8 mouse cellular contexts compared by ENCODE assay signal in genomic region chr10:45066131-45066930, GRCm38 (mm10). TPM values are rescaled to one million over a fixed set of nuclear protein-coding genes. Genes with fewer than 3 reads are reported as not detected.
DNase-seq lines count a peak whose midpoint lies in the region; ATAC-seq lines count a peak whose summit lies in the region.

No protein-coding gene starts in this region.

- H3K4me3 ChIP-seq in intestine, embryonic 15.5 days (replicated peaks): peak overlapping the region; percentile 88

- no peaks in the 10 kb centered on the region for H3K9me3 ChIP-seq in intestine, embryonic 15.5 days

- no peaks in the 10 kb centered on the region for H3K27me3 ChIP-seq in intestine, embryonic 15.5 days (replicated peaks)

- ATAC-seq in intestine, embryonic 15.5 days: no peak; the same call in 1 of the 2 replicates
- peak; percentile 38; the same call in 1 of the 2 replicates for ATAC-seq in monocyte, adult 5-6 weeks (replicated peaks; ENCODE audit: insufficient number of reproducible peaks, low FRiP score, low TSS enrichment, poor library complexity, severe bottlenecking)

- peak overlapping the region; percentile 66 for H3K4me2 ChIP-seq in intestine, embryonic 15.5 days (replicated peaks)

- no peaks in the 10 kb centered on the region for H3K36me3 ChIP-seq in intestine, embryonic 15.5 days

- peaks cover 16% of the 10 kb centered on the region for H3K4me1 ChIP-seq in intestine, embryonic 15.5 days (replicated peaks)

- peak; percentile 28 for DNase-seq in left cerebral cortex, postnatal 4 days
- no peak for DNase-seq in left cerebral cortex, postnatal 10 days (ENCODE audit: extremely low spot score in 1 of 2, low spot score in 2 of 2)
- DNase-seq in R1 (ENCODE audit: low read depth, low spot score): peak; percentile 75
- peak; percentile 48 for DNase-seq in embryo, embryonic 10.5 days (ENCODE audit: low spot score)
- DNase-seq in gastrocnemius, adult 18-20 months (ENCODE audit: low spot score): no peak
- no peak for DNase-seq in kidney, postnatal 25 days

- WGBS in intestine, embryonic 15.5 days: 12% methylated on average over 12 of the region's 12 CpGs

- peak overlapping the region; percentile 92 for H3K9ac ChIP-seq in intestine, embryonic 15.5 days

- intact Hi-C loops in left cerebral cortex, postnatal 4 days (cut with DNase I): no loop called here
- intact Hi-C loops in left cerebral cortex, postnatal 10 days (cut with DNase I): no loop called here

- peak overlapping the region; percentile 81 for H3K27ac ChIP-seq in intestine, embryonic 15.5 days

RNA-seq across cellular contexts. Expression of gene Prep, which starts 0.7 kb away (rescaled TPM):
- total RNA-seq in left cerebral cortex, postnatal 4 days (2021): 10 to 100 TPM; 22.9 to 23.8 TPM
- total RNA-seq in left cerebral cortex, postnatal 10 days (2021): 10 to 100 TPM; 19.3 to 20.5 TPM
- polyA plus RNA-seq in intestine, embryonic 15.5 days (2015; fragmentation: Nextera tagmentation; extraction: Ambion mirVana): 24.5 and 25.4 TPM in 2 replicates
- 6.9 to 8.3 TPM (median 8.2 TPM) in 3 replicates for total RNA-seq in monocyte, adult 5-6 weeks (2017)
- 1 to 10 TPM; 6.0 to 6.9 TPM for total RNA-seq in gastrocnemius, adult 18-20 months (2021)

Comparison
In these comparisons a context has a peak if more than half of its experiments do, and no peak if none do; other contexts are left out.
1. DNase-seq: peak in left cerebral cortex, postnatal 4 days (single experiment), R1 (single experiment) and embryo, embryonic 10.5 days (single experiment); none in left cerebral cortex, postnatal 10 days (0 of 2), gastrocnemius, adult 18-20 months (single experiment) and kidney, postnatal 25 days (0 of 2).